Mouse (Mus musculus): Measurements from ENCODE around the gene Uqcr11. TPM values are rescaled to one million over a fixed set of nuclear protein-coding genes. Genes with fewer than 3 reads are reported as not detected.
A peak's percentile ranks its signal among the peaks of the same experiment; 100 is the strongest.

The Uqcr11 gene
- polyA plus RNA-seq, 1 experiment from 2014 or later, result 804 TPM

DNA sequence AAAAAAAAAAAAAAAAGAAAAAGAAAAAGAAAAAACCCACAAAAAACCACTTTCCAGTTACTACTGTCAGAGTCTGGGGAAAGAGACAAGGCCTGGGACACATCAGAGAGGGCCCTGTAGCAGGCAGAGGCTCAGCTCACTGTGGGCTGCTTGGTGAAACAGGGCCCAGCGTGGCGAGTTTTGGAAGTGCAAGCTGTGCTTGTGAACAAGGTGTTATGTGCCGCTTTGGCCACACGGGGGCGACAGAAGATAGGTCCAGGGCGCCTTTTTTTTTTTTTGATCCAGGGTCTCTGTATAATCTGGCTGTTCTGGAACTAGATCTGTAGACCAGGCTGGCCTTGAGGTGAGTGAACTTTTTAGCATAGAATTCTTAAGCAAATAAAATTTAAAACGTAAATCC is 30.5 kb downstream of the Uqcr11 start:
- peaks cover 7% of the 10 kb centered on the region for H3K4me1 ChIP-seq (replicated peaks; ENCODE audit: control insufficient read depth, insufficient read depth, low read length)
- H3K9ac ChIP-seq, result no peak overlapping the region
- no peaks in the 10 kb centered on the region for H3K27me3 ChIP-seq (ENCODE audit: control insufficient read depth, insufficient read depth, low read length)
- no peak overlapping the region for H3K4me3 ChIP-seq (replicated peaks; ENCODE audit: low read length)
- no peak overlapping the region for H3K4me2 ChIP-seq (replicated peaks)
- ATAC-seq (ENCODE audit: low FRiP score) (no peak), DNase-seq (ENCODE audit: low spot score) (peak; percentile 98)
- H3K36me3 ChIP-seq (replicated peaks; ENCODE audit: control insufficient read depth, insufficient read depth), result peaks cover 18% of the 10 kb centered on the region
- H3K9me3 ChIP-seq (ENCODE audit: control insufficient read depth, low read length), result no peaks in the 10 kb centered on the region
- 2% methylated on average over 7 of the region's 7 CpGs for WGBS
- H3K27ac ChIP-seq, result no peak overlapping the region

DNA sequence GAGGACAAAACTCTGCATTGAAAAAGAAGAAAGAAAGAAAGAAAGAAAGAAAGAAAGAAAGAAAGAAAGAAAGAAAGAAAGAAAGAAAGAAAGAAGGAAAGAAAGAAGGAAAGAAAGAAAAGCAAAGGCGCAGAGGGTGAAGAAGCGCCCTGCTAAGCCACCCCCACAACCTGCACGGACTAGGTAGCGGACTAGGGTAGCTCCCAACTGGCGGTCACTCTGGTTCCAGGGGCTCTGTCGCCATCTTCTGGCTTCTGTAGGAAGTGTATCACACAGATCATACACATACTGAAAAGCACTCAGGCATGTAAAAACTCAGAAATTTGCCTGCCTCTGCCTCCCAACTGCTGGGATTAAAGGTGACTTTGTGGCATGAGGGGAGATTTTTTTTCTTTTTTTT is 32.6 kb downstream of the Uqcr11 start:
- ATAC-seq (ENCODE audit: low FRiP score) (no peak), DNase-seq (ENCODE audit: low spot score) (no peak)
- 17% methylated on average over 6 of the region's 6 CpGs for WGBS
- Histone ChIP-seq H3K36me3 (replicated peaks; ENCODE audit: control insufficient read depth, insufficient read depth) (no peaks in the 10 kb centered on the region; the same call in 1 of the 2 replicates), H3K4me2 (replicated peaks) (no peak overlapping the region), H3K27ac (no peak overlapping the region), H3K9ac (no peak overlapping the region), H3K4me3 (replicated peaks; ENCODE audit: low read length) (no peak overlapping the region), H3K9me3 (ENCODE audit: control insufficient read depth, low read length) (no peaks in the 10 kb centered on the region), H3K4me1 (replicated peaks; ENCODE audit: control insufficient read depth, insufficient read depth, low read length) (peaks cover 10% of the 10 kb centered on the region), H3K27me3 (ENCODE audit: control insufficient read depth, insufficient read depth, low read length) (no peaks in the 10 kb centered on the region)

DNA sequence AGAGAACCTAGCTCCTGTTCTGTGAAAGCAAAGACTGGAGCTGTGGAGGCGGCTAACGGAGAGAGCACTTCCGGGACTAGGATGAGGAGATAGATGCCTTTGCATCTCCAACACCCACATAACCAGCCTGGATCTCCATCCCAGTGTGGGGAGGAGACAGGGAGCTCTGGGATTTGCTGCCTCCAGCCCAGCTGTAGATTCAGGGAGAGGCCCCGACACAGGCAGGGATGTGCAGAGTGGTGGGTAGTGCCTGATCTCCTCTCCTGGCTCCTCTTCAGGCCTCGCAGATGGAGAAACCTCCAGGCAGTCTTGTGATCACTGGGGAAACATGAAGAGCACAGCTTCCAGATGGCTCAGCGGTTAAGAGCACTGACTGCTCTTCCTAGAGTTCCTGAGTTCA is 33.9 kb downstream of the Uqcr11 start:
- ATAC-seq (ENCODE audit: low FRiP score) (no peak), DNase-seq (ENCODE audit: low spot score) (no peak)
- no peak overlapping the region for H3K9ac ChIP-seq
- no peaks in the 10 kb centered on the region for H3K36me3 ChIP-seq (replicated peaks; ENCODE audit: control insufficient read depth, insufficient read depth)
- peaks cover 10% of the 10 kb centered on the region for H3K4me1 ChIP-seq (replicated peaks; ENCODE audit: control insufficient read depth, insufficient read depth, low read length)
- no peak overlapping the region for H3K4me3 ChIP-seq (replicated peaks; ENCODE audit: low read length)
- 78% methylated on average over 6 of the region's 6 CpGs for WGBS
- no peaks in the 10 kb centered on the region for H3K27me3 ChIP-seq (ENCODE audit: control insufficient read depth, insufficient read depth, low read length)
- H3K4me2 ChIP-seq (replicated peaks), result no peak overlapping the region
- no peaks in the 10 kb centered on the region for H3K9me3 ChIP-seq (ENCODE audit: control insufficient read depth, low read length)
- no peak overlapping the region for H3K27ac ChIP-seq

DNA sequence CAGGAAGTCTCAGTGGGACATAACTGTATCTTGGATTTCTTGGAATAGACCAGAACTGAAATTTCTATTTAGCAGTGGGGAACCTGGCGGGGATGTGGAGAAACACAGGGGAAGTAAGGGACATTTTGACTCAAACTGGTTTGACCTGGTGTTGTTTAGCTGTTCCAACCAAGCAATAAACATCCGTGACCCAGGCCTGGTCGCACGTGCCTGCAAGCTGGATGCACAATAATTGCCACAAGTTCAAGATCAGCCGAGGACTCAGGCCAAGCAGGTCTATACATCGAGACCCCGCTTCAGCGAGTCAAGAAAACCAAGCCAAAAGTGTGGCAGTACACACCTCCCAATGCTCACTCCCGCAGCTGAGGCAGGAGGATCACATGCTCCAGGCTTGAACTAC is 34.6 kb downstream of the Uqcr11 start:
- peak overlapping the region; percentile 49 for H3K9ac ChIP-seq
- H3K4me1 ChIP-seq (replicated peaks; ENCODE audit: control insufficient read depth, insufficient read depth, low read length), result peaks cover 10% of the 10 kb centered on the region
- H3K4me3 ChIP-seq (replicated peaks; ENCODE audit: low read length), result peak overlapping the region; percentile 15
- no peaks in the 10 kb centered on the region for H3K36me3 ChIP-seq (replicated peaks; ENCODE audit: control insufficient read depth, insufficient read depth)
- ATAC-seq (ENCODE audit: low FRiP score), result no peak
- no peak for DNase-seq (ENCODE audit: low spot score)
- no peaks in the 10 kb centered on the region for H3K9me3 ChIP-seq (ENCODE audit: control insufficient read depth, low read length)
- 56% methylated on average over 9 of the region's 9 CpGs for WGBS
- peak overlapping the region; percentile 43 for H3K4me2 ChIP-seq (replicated peaks)
- 0 out of 2 replicates have a peak overlapping the region, but pooled peaks have one; percentile 43 for H3K27ac ChIP-seq
- H3K27me3 ChIP-seq (ENCODE audit: control insufficient read depth, insufficient read depth, low read length), result no peaks in the 10 kb centered on the region

DNA sequence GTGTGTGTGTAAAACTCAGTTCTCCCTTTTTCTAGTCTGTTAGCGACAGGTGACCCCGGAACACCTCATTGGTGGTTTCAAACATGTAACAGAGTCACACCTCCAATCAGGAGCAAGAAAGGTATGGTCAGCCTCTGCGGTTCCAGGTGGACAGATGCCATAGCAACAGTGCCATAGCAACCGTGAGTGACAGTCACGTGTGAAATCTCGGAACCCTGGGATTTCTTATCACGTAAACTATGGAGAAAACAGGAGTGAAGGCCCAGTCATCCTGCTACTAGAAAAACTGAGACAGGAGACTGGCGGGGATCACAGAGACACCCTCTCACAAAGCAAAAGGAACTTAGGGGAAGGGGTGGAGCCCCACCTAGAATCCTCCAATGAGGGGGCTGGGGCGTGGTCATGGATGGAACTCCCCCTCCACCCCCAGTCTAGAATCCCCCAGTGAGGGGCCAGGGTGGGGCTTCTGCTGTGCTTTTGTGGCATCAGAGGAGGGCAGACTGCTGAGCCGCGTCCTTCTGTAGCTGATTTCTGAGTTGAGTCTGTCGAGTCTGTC is 35.1 kb downstream of the Uqcr11 start:
- Histone ChIP-seq H3K4me2 (replicated peaks) (peak overlapping the region; percentile 43), H3K4me3 (replicated peaks; ENCODE audit: low read length) (peak overlapping the region; percentile 15), H3K9me3 (ENCODE audit: control insufficient read depth, low read length) (no peaks in the 10 kb centered on the region), H3K9ac (peak overlapping the region; percentile 49), H3K27me3 (ENCODE audit: control insufficient read depth, insufficient read depth, low read length) (no peaks in the 10 kb centered on the region), H3K27ac (0 out of 2 replicates have a peak overlapping the region, but pooled peaks have one; percentile 43), H3K4me1 (replicated peaks; ENCODE audit: control insufficient read depth, insufficient read depth, low read length) (peaks cover 10% of the 10 kb centered on the region), H3K36me3 (replicated peaks; ENCODE audit: control insufficient read depth, insufficient read depth) (no peaks in the 10 kb centered on the region)
- 4% methylated on average over 12 of the region's 12 CpGs for WGBS
- ATAC-seq (ENCODE audit: low FRiP score) (peak; percentile 78), DNase-seq (ENCODE audit: low spot score) (peak; percentile 55)

DNA sequence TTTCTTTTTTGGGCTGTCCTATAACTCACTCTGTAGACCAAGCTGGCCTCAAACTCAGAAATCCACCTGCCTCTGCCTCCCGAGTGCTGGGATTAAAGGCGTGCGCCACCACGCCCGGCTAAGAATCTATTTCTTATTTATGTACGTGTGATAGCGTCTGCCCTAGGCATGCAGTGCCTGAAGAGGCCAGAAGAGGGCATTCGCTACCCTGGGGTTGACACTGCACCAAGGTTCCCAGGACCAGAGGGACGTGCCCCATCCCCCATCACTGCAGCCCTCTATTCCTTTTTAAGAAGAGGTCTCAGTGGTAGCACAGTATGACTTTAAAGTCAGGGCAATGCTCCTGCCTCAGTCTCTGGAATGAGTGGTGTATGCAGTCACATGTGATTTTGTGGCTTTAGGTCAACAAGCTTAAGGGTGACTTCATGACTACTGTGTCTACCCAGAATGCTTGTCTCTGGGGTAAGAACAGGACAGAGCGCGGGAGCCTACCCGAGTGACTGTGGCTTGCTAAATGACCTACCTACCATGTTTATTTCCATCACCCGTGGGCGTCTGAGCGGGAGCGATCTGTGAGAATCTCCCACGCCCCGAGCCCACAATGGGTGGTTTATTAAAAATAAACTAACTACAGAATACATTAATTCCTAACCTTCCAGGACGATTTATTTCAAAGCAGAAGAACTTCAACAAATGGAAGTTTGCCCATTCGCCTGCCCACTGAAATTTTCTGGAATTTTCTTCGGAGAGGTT is 36.5 kb downstream of the Uqcr11 start:
- Histone ChIP-seq H3K4me3 (replicated peaks; ENCODE audit: low read length) (no peak overlapping the region), H3K36me3 (replicated peaks; ENCODE audit: control insufficient read depth, insufficient read depth) (no peaks in the 10 kb centered on the region), H3K9me3 (ENCODE audit: control insufficient read depth, low read length) (no peaks in the 10 kb centered on the region), H3K4me1 (replicated peaks; ENCODE audit: control insufficient read depth, insufficient read depth, low read length) (peaks cover 10% of the 10 kb centered on the region), H3K27me3 (ENCODE audit: control insufficient read depth, insufficient read depth, low read length) (no peaks in the 10 kb centered on the region), H3K9ac (no peak overlapping the region), H3K27ac (no peak overlapping the region), H3K4me2 (replicated peaks) (no peak overlapping the region)
- WGBS, result 81% methylated on average over 21 of the region's 21 CpGs
- no peak for ATAC-seq (ENCODE audit: low FRiP score)
- DNase-seq (ENCODE audit: low spot score), result no peak

DNA sequence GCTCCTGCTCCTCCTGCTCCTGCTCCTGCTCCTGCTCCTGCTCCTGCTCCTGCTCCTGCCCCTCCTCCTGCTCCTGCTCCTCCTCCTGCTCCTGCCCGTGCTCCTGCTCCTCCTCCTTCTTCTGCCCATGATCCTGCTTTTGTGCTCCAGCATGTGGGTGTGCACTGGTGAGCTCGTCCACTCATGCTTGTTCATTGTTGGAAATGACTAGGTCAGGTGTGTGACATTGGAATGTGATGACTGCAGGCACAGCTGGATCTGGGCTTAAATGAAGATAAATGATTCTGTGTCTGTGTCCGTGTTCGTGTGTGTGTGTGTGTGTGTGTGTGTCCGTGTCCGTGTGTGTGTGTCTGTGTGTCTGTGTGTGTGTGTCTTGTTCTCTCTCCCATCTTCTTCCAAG is 38.2 kb downstream of the Uqcr11 start:
- Histone ChIP-seq H3K4me2 (replicated peaks) (no peak overlapping the region), H3K9me3 (ENCODE audit: control insufficient read depth, low read length) (no peaks in the 10 kb centered on the region), H3K4me1 (replicated peaks; ENCODE audit: control insufficient read depth, insufficient read depth, low read length) (peaks cover 10% of the 10 kb centered on the region), H3K27me3 (ENCODE audit: control insufficient read depth, insufficient read depth, low read length) (no peaks in the 10 kb centered on the region), H3K27ac (no peak overlapping the region), H3K4me3 (replicated peaks; ENCODE audit: low read length) (no peak overlapping the region), H3K9ac (no peak overlapping the region), H3K36me3 (replicated peaks; ENCODE audit: control insufficient read depth, insufficient read depth) (no peaks in the 10 kb centered on the region)
- ATAC-seq (ENCODE audit: low FRiP score), result no peak
- DNase-seq (ENCODE audit: low spot score), result no peak
- WGBS, result 87% methylated on average over 6 of the region's 6 CpGs

DNA sequence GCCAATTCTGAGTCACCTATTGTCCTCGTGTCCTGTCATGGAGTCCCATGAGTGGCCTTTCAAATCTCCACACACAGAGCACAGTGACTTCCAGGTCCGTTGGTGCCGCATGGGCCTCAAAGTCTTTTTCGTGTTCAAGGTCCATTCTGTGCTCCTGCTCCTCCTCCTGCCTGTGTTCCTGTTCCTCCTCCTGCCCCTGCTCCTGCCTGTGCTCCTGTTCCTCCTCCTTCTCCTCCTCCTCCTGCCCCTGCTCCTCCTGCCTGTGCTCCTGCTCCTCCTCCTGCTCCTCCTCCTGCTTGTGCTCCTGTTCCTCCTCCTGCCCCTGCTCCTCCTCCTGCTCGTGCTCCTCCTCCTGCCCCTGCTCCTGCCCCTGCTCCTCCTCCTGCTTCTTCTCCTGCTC is 38.7 kb downstream of the Uqcr11 start:
- ATAC-seq (ENCODE audit: low FRiP score) (no peak), DNase-seq (ENCODE audit: low spot score) (no peak)
- no peak overlapping the region for H3K9ac ChIP-seq
- H3K27me3 ChIP-seq (ENCODE audit: control insufficient read depth, insufficient read depth, low read length), result no peaks in the 10 kb centered on the region
- H3K4me1 ChIP-seq (replicated peaks; ENCODE audit: control insufficient read depth, insufficient read depth, low read length), result peaks cover 10% of the 10 kb centered on the region
- H3K27ac ChIP-seq, result no peak overlapping the region
- WGBS, result 78% methylated on average over 5 of the region's 5 CpGs
- H3K36me3 ChIP-seq (replicated peaks; ENCODE audit: control insufficient read depth, insufficient read depth), result no peaks in the 10 kb centered on the region
- no peak overlapping the region for H3K4me3 ChIP-seq (replicated peaks; ENCODE audit: low read length)
- H3K4me2 ChIP-seq (replicated peaks), result no peak overlapping the region
- no peaks in the 10 kb centered on the region for H3K9me3 ChIP-seq (ENCODE audit: control insufficient read depth, low read length)

DNA sequence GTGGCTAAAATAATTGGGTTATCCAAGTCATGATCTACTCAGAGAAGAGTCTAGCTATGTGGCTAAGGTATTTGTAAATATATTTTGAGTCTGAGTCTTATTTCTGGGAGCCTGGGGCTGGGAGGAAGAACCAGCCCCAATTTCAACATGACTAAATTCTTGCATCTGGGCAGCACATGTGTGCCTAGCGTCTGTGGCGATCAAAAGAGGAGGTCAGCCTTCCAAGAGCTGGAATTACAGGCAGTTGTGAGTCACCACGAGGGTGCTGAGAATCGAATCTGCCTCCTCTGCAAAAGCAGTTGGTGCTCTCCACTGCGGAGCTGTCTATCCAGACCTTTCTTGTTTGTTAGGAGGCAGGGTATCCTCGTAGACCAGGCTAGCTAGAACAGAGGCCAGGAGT is 40.9 kb downstream of the Uqcr11 start:
- no peak overlapping the region for H3K27ac ChIP-seq
- H3K9me3 ChIP-seq (ENCODE audit: control insufficient read depth, low read length), result no peaks in the 10 kb centered on the region
- no peak overlapping the region for H3K9ac ChIP-seq
- no peaks in the 10 kb centered on the region for H3K36me3 ChIP-seq (replicated peaks; ENCODE audit: control insufficient read depth, insufficient read depth)
- no peaks in the 10 kb centered on the region for H3K4me1 ChIP-seq (replicated peaks; ENCODE audit: control insufficient read depth, insufficient read depth, low read length)
- DNase-seq (ENCODE audit: low spot score), result no peak
- WGBS, result 71% methylated on average over 6 of the region's 6 CpGs
- no peak for ATAC-seq (ENCODE audit: low FRiP score)
- H3K27me3 ChIP-seq (ENCODE audit: control insufficient read depth, insufficient read depth, low read length), result no peaks in the 10 kb centered on the region
- H3K4me2 ChIP-seq (replicated peaks), result no peak overlapping the region
- H3K4me3 ChIP-seq (replicated peaks; ENCODE audit: low read length), result no peak overlapping the region
